Mouse (Mus musculus) kidney, postnatal 0 days (tissue): ENCODE measurements around the gene Axin1. TPM values are rescaled to one million over a fixed set of nuclear protein-coding genes. Genes with fewer than 3 reads are reported as not detected.
"Not testable (repeated sequence)": the region's sequence is repeated elsewhere in the genome, so short reads cannot be mapped to it uniquely, and the experiment has no call there.

Experiments
- ATAC-seq: fragments of 200-750 bp; cut with Nextera tagmentation; replicated peaks from 2 replicates; pipeline ENCODE4 v1.8.0; 2017; ENCODE audit warnings: low read depth, moderate number of reproducible peaks, moderate TSS enrichment, moderate library complexity; ENCODE audit not compliant: low FRiP score
- DNase-seq: peaks from one replicate; pipeline ENCODE4 v3.0.0-alpha.2; 2016; ENCODE audit warnings: low spot score
- H3K27ac ChIP-seq: fragments of 300-500 bp; sonication (generic); 2 replicates; pipeline ENCODE4 v1.5.1; 2014; ENCODE audit warnings: mild to moderate bottlenecking
- H3K27me3 ChIP-seq: fragments of 300-500 bp; sonication (generic); 2 replicates; pipeline ENCODE4 v1.6.1; 2014; ENCODE audit warnings: low read length, mixed read lengths; ENCODE audit not compliant: insufficient read depth
- H3K36me3 ChIP-seq: fragments of 300-500 bp; sonication (generic); 2 replicates; pipeline ENCODE4 v1.6.1; 2014; ENCODE audit warnings: low read length, mixed read lengths; ENCODE audit not compliant: insufficient read depth
- H3K4me1 ChIP-seq: fragments of 300-500 bp; sonication (generic); replicated peaks from 2 replicates; pipeline ENCODE4 v1.6.1; 2014; ENCODE audit warnings: antibody characterized with exemption, low read length, mixed read lengths; ENCODE audit not compliant: insufficient read depth
- H3K4me2 ChIP-seq: fragments of 300-500 bp; sonication (generic); 2 replicates; pipeline ENCODE4 v1.6.1; 2014; ENCODE audit warnings: mild to moderate bottlenecking, low read length, moderate library complexity, mixed read lengths
- H3K4me3 ChIP-seq: fragments of 300-500 bp; sonication (generic); replicated peaks from 2 replicates; pipeline ENCODE4 v1.5.1; 2014; ENCODE audit warnings: low read depth, low read length
- H3K9ac ChIP-seq: fragments of 300-500 bp; sonication (generic); 2 replicates; pipeline ENCODE4 v1.6.1; 2014; ENCODE audit warnings: low read depth, low read length
- H3K9me3 ChIP-seq: fragments of 300-500 bp; sonication (generic); replicated peaks from 2 replicates; pipeline ENCODE4 v1.6.1; 2016; ENCODE audit warnings: low read length, inconsistent platforms, mixed read lengths
- CTCF ChIP-seq: IDR thresholded peaks from 2 replicates; pipeline ENCODE4 v1.5.1; 2016; ENCODE audit warnings: antibody characterized with exemption, low read depth, mild to moderate bottlenecking, moderate library complexity
- WGBS: fragments of 180-500 bp; shearing (Covaris S2); extraction: QIAGEN DNeasy Blood & Tissue Kit; methylation state at CpG from one replicate; pipeline ENCODE4 v1.1.7; 2014; 5-methylcytosine and 5-hydroxymethylcytosine counted together
- polyA plus RNA-seq: library from polyadenylated mRNA; unstranded; fragments of >200 nt; fragmentation: Nextera tagmentation; extraction: Ambion mirVana; gene quantifications from 2 replicates; pipeline ENCODE4 v1.2.1, GENCODE M21; 2015

The Axin1 gene
- polyA plus RNA-seq, result 11.1 and 19.4 TPM in 2 replicates

DNA sequence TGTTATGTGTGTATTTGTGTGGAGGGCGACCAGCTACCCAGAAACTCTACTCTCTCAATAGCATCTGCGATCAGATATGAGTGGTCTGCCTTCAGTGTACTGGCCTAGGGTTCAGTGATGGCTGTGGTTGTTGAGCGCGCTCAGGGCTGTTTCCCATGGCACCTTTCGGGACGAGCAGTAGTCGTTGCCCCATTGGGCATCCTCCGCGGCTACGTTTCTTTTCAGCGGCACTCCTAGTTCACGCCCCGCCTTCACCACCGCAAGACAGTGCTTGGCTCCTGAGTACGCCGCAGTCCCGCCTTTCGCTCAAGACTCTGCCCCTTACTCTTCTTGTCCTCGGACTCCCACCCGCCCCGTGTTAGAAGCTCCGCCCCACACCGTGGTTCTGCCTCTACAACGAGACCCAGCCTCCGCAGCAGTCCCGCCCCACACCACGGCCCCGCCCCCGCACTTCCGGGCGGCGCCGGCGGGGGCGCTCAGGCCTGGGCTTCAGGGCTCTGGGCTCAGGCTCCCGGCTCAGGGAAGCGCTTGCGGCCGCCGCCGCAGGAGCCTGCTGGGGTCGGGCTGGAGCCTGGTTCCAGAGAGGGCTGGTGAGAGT is at the start of gene Axin1:
Axin1 (plus strand) TSS at position 450 of the 598 bp plus-strand sequence.
- Histone ChIP-seq H3K4me3 (peak within 1 kb of the TSS; percentile 92), H3K36me3 (0 out of 2 replicates have a peak, but pooled peaks cover 6% of the 10 kb centered on the region), H3K9ac (peak within 1 kb of the TSS; percentile 99), H3K4me2 (peak within 1 kb of the TSS; percentile 83), H3K27ac (peak within 1 kb of the TSS; percentile 97), H3K4me1 (peaks cover 10% of the 10 kb centered on the region; the same call in 1 of the 2 replicates), H3K9me3 (no peaks in the 10 kb centered on the region), H3K27me3 (no peaks in the 10 kb centered on the region)
- peak; percentile 96 for ATAC-seq
- DNase-seq, result peak; percentile 98
- under 1% methylated on average over 37 of the region's 42 CpGs for WGBS
- peak; percentile 64 for TF ChIP-seq CTCF

DNA sequence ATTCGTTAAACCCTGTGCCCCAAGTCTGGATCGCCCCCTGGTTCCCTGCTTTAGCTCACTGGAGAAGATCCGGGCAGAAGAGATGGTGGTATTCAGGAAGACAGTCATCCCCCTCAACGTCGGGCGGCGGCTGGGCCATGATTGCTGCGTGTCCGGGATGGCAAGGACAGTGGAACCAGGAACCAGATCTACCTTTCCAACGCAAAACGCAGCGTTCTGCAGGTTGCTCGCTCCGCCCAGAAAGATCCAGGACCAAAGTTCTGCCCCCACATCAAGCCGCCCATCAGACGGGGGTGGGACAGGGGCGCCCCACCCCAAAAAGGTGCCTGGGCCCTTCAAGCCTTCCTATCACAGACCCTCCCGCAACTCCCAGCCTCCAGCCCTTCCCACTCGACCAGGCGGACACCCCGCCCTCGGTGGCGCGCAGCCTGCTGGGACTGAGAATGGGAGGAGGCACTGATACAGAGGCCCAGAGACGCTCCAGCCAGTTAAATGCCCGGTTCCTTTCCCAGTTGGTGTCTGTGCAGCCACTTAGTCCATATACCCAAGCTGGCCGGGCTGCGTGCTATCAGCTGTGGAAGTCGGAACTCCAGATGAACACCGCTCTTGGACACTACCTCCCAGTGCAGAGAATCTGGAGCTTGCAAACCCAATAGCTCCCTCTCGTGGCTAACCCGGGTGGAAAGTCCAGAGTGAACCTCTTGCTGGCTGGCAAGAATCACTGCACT is 48.4 kb upstream of the Axin1 start, which contains the start of gene Decr2:
Decr2 (minus strand) TSS at position 433 of the 728 bp plus-strand sequence.
- Histone ChIP-seq H3K4me2 (peak within 1 kb of the TSS; percentile 68), H3K9me3 (no peaks in the 10 kb centered on the region), H3K36me3 (0 out of 2 replicates have a peak, but pooled peaks cover 3% of the 10 kb centered on the region), H3K27me3 (no peaks in the 10 kb centered on the region), H3K4me3 (peak within 1 kb of the TSS; percentile 44), H3K9ac (peak within 1 kb of the TSS; percentile 64), H3K4me1 (no peaks in the 10 kb centered on the region), H3K27ac (peak within 1 kb of the TSS; percentile 69)
- ATAC-seq (peak; percentile 92), DNase-seq (peak; percentile 94)
- TF ChIP-seq CTCF, result peak; percentile 91
- 2% methylated on average over 32 of the region's 32 CpGs for WGBS

- peak overlapping the region; percentile 64 for H3K4me3 ChIP-seq
- no peak for DNase-seq
These were observed 43.9 kb upstream of the Axin1 start for GRCm38 (mm10) chr17:26094531-26095110.

GRCm38 (mm10) chr17:26095121-26095740 is 43.3 kb upstream of the Axin1 start, which contains the start of gene Nme4:
Gene Nme4 (minus strand): TSS chr17:26095602.
- no peaks in the 10 kb centered on the region for H3K9me3 ChIP-seq
- H3K4me3 ChIP-seq, result peak within 1 kb of the TSS; percentile 64
- TF ChIP-seq CTCF, result no peak
- H3K9ac ChIP-seq, result peak within 1 kb of the TSS; percentile 81
- H3K27ac ChIP-seq, result peak within 1 kb of the TSS; percentile 64; the same call in 1 of the 2 replicates
- WGBS, result 3% methylated on average over 47 of the region's 47 CpGs
- H3K4me1 ChIP-seq, result no peaks in the 10 kb centered on the region
- no peaks in the 10 kb centered on the region for H3K27me3 ChIP-seq
- DNase-seq (peak; percentile 65), ATAC-seq (no peak)
- H3K36me3 ChIP-seq, result no peaks in the 10 kb centered on the region
- peak within 1 kb of the TSS; percentile 97 for H3K4me2 ChIP-seq

More at GRCm38 (mm10) chr17:26094531-26095110, 43.9 kb upstream of the Axin1 start:
- Histone ChIP-seq H3K36me3 (no peaks in the 10 kb centered on the region), H3K9ac (peak overlapping the region; percentile 81), H3K27ac (peak overlapping the region; percentile 64; the same call in 1 of the 2 replicates), H3K9me3 (no peaks in the 10 kb centered on the region), H3K4me2 (peak overlapping the region; percentile 97), H3K27me3 (no peaks in the 10 kb centered on the region), H3K4me1 (no peaks in the 10 kb centered on the region)
- no peak for TF ChIP-seq CTCF
- 30% methylated on average over 9 of the region's 9 CpGs for WGBS
- ATAC-seq, result no peak

DNA sequence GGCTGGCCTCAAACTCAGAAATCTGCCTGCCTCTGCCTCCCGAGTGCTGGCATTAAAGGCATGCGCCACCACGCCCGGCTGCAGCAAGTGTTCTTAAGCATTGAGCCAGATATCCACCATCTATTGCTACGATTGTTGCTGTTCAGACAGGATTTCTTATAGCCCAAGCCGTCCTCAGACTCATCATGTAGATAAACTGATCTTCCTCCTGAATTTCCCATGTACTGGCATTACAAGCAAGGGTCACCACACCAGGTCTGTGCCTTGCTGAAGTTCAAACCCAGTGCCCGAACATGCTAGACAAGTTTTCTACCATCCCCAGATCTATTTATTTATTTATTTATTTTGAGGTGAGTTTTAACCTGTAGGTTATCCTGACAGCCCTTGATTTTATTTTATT is 40.0 kb upstream of the Axin1 start:
- H3K27ac ChIP-seq, result no peak overlapping the region
- H3K9me3 ChIP-seq, result no peaks in the 10 kb centered on the region
- H3K4me2 ChIP-seq, result no peak overlapping the region
- DNase-seq, result no peak
- no peak overlapping the region for H3K9ac ChIP-seq
- H3K27me3 ChIP-seq, result no peaks in the 10 kb centered on the region
- H3K4me3 ChIP-seq, result no peak overlapping the region
- H3K4me1 ChIP-seq, result no peaks in the 10 kb centered on the region
- ATAC-seq, result no peak
- no peak for TF ChIP-seq CTCF
- no peaks in the 10 kb centered on the region for H3K36me3 ChIP-seq
- 94% methylated on average over 7 of the region's 7 CpGs for WGBS

DNA sequence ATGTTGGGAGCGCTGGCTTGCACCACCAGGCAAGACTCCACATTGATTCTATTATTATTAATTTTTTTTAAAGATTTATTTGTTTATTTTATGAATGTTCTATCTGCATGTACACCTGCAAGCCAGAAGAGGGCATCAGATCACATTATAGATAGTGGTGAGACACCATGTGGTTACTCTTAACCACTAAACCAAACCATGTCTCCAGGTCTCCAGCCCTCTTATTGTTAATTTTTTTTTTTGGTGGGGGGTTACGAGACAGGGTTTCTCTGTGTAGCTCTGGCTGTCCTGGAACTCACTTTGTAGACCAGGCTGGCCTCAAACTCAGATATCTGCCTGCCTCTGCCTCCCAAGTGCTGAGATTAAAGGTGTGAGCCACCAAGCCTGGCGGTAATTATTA is 39.2 kb upstream of the Axin1 start:
- WGBS, result 61% methylated on average over 3 of the region's 3 CpGs
- H3K36me3 ChIP-seq, H3K4me2 ChIP-seq, H3K4me3 ChIP-seq, H3K27ac ChIP-seq, H3K4me1 ChIP-seq, H3K9me3 ChIP-seq, H3K9ac ChIP-seq, H3K27me3 ChIP-seq, ATAC-seq: not testable (repeated sequence)
- peak; percentile 40 for DNase-seq
- peak; percentile 65 for TF ChIP-seq CTCF
